Mouse (Mus musculus) limb, embryonic 14.5 days (tissue): ENCODE data around the gene D1Pas1. TPM values are rescaled to one million over a fixed set of nuclear protein-coding genes. Genes with fewer than 3 reads are reported as not detected.

Source experiments
- ATAC-seq: fragments of 200-750 bp; cut with Nextera tagmentation; 2 replicates; pipeline ENCODE4 v1.8.0; 2017; ENCODE audit warnings: low read depth, moderate number of reproducible peaks, moderate TSS enrichment; ENCODE audit not compliant: low FRiP score
- DNase-seq: peaks from one replicate; pipeline ENCODE4 v3.0.0-alpha.2; 2015; ENCODE audit warnings: low spot score
- H3K27ac ChIP-seq: fragments of 300-500 bp; sonication (generic); replicated peaks from 2 replicates; pipeline ENCODE4 v1.5.1; 2014; ENCODE audit warnings: low read depth, mild to moderate bottlenecking, low read length, moderate library complexity, mixed read lengths
- H3K27me3 ChIP-seq: fragments of 300-500 bp; sonication (generic); 2 replicates; pipeline ENCODE4 v1.6.1; 2014; ENCODE audit warnings: low read length, mixed read lengths; ENCODE audit not compliant: control insufficient read depth, insufficient read depth
- H3K36me3 ChIP-seq: fragments of 300-500 bp; sonication (generic); 2 replicates; pipeline ENCODE4 v1.6.1; 2014; ENCODE audit warnings: mild to moderate bottlenecking, low read length, moderate library complexity, mixed read lengths; ENCODE audit not compliant: control insufficient read depth, insufficient read depth
- H3K4me1 ChIP-seq: fragments of 300-500 bp; sonication (generic); 2 replicates; pipeline ENCODE4 v1.6.1; 2014; ENCODE audit warnings: antibody characterized with exemption, low read length, mixed read lengths; ENCODE audit not compliant: control insufficient read depth, insufficient read depth
- H3K4me2 ChIP-seq: fragments of 300-500 bp; sonication (generic); replicated peaks from 2 replicates; pipeline ENCODE4 v1.6.1; 2014; ENCODE audit warnings: low read depth, mild to moderate bottlenecking, low read length, moderate library complexity; ENCODE audit not compliant: severe bottlenecking
- H3K4me3 ChIP-seq: fragments of 300-500 bp; sonication (generic); replicated peaks from 2 replicates; pipeline ENCODE4 v1.5.1; 2014; ENCODE audit warnings: low read length
- H3K9ac ChIP-seq: fragments of 300-500 bp; sonication (generic); 2 replicates; pipeline ENCODE4 v1.6.1; 2014; ENCODE audit warnings: mild to moderate bottlenecking, low read depth, low read length, moderate library complexity; ENCODE audit not compliant: severe bottlenecking
- H3K9me3 ChIP-seq: fragments of 300-500 bp; sonication (generic); 2 replicates; pipeline ENCODE4 v1.6.1; 2016; ENCODE audit warnings: low read length; ENCODE audit not compliant: control insufficient read depth
- POLR2A ChIP-seq: fragments of 200-500 bp; IDR thresholded peaks from 2 replicates; pipeline ENCODE4 v1.8.0; 2012; ENCODE audit warnings: inconsistent platforms, mild to moderate bottlenecking, moderate library complexity, borderline replicate concordance; ENCODE audit not compliant: insufficient read depth, insufficient read length; ENCODE audit errors: extremely low read depth
- WGBS: fragments of 180-500 bp; shearing (Covaris S2); extraction: QIAGEN DNeasy Blood & Tissue Kit; methylation state at CpG from one replicate; pipeline ENCODE4 v1.1.7; 2014; 5-methylcytosine and 5-hydroxymethylcytosine counted together
- polyA plus RNA-seq, 2 experiments: library from polyadenylated mRNA; depleted of rRNA in 1 of 2; stranded (reverse) in 1 of 2; unstranded in 1 of 2; fragments of >200 nt; fragmentation: Nextera tagmentation in 1 of 2; extraction: Ambion mirVana in 1 of 2; gene quantifications; 2 replicates each; pipeline versions ENCODE4 v1.2.1 to v1.2.3; 2012 to 2014

The D1Pas1 gene
- polyA plus RNA-seq, 2 experiments, result 0.03 to 0.07 TPM

- no peak for TF ChIP-seq POLR2A
- Histone ChIP-seq H3K27ac (no peak overlapping the region), H3K27me3 (no peaks in the 10 kb centered on the region), H3K9me3 (no peaks in the 10 kb centered on the region), H3K4me2 (no peak overlapping the region), H3K36me3 (no peaks in the 10 kb centered on the region), H3K4me3 (no peak overlapping the region), H3K4me1 (peaks cover 8% of the 10 kb centered on the region), H3K9ac (no peak overlapping the region)
- WGBS, result 70% methylated on average over 6 of the region's 6 CpGs
- no peak for ATAC-seq
- DNase-seq, result no peak
These were observed 40.3 kb upstream of the D1Pas1 start for GRCm38 (mm10) chr1:186926950-186927316.

DNA sequence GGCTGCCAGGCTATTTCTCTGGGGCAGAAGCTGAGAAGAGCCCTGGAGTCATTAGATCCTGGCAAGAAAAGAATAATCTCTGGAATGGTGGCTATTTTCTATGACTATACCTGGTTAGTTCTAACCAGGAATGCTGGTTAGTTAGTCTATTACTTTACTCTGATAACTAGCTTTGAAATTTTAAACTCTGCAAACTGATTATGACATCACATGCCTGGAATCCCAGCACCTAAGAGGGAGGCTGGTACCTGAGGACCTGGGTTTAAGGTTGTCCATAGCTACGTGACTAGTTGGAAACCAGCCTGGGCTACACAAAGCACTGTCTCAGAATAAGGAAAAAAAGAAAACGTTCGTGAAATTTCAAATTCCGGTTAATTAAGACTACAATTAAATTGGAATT is 39.7 kb upstream of the D1Pas1 start:
- H3K27ac ChIP-seq, result no peak overlapping the region
- no peak for TF ChIP-seq POLR2A
- DNase-seq, result no peak
- peaks cover 8% of the 10 kb centered on the region for H3K4me1 ChIP-seq
- no peak for ATAC-seq
- H3K4me3 ChIP-seq, result no peak overlapping the region
- WGBS, result 76% methylated on average over 4 of the region's 4 CpGs
- H3K27me3 ChIP-seq, result no peaks in the 10 kb centered on the region
- no peak overlapping the region for H3K9ac ChIP-seq
- no peaks in the 10 kb centered on the region for H3K36me3 ChIP-seq
- H3K4me2 ChIP-seq, result no peak overlapping the region
- no peaks in the 10 kb centered on the region for H3K9me3 ChIP-seq

- Histone ChIP-seq H3K36me3 (no peaks in the 10 kb centered on the region), H3K9me3 (no peaks in the 10 kb centered on the region), H3K4me3 (no peak overlapping the region), H3K4me2 (no peak overlapping the region), H3K27ac (no peak overlapping the region), H3K9ac (no peak overlapping the region), H3K27me3 (no peaks in the 10 kb centered on the region), H3K4me1 (peaks cover 6% of the 10 kb centered on the region)
- no peak for TF ChIP-seq POLR2A
- WGBS, result 77% methylated on average over 13 of the region's 13 CpGs
- ATAC-seq (no peak), DNase-seq (no peak)
These were observed 36.9 kb upstream of the D1Pas1 start for GRCm38 (mm10) chr1:186930160-186930887.

DNA sequence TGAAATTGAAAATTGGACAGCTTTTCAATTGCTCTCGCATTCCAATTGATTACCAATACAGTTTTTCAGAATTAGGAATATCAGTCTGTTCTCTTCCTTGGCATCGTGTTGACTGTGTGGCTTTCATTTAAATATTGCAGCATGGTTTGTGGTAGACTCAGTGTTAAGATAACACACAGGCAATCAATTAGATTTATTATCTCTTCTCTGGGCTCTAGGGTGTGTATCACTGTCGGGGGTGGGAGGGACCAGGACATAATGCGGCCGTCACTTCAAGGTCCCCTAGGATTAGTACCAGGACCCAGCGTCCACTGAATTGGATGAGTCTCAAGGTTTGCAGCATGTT is 36.4 kb upstream of the D1Pas1 start:
- Histone ChIP-seq H3K4me2 (no peak overlapping the region), H3K9me3 (no peaks in the 10 kb centered on the region), H3K4me3 (no peak overlapping the region), H3K9ac (no peak overlapping the region), H3K36me3 (no peaks in the 10 kb centered on the region), H3K27me3 (no peaks in the 10 kb centered on the region), H3K27ac (no peak overlapping the region), H3K4me1 (0 out of 2 replicates have a peak, but pooled peaks cover 2% of the 10 kb centered on the region)
- TF ChIP-seq POLR2A, result no peak
- ATAC-seq, result no peak
- DNase-seq, result no peak
- 83% methylated on average over 6 of the region's 6 CpGs for WGBS

GRCm38 (mm10) chr1:186934205-186934604 is 33.0 kb upstream of the D1Pas1 start:
- 92% methylated on average over 1 of the region's 1 CpGs for WGBS
- Histone ChIP-seq H3K9ac (no peak overlapping the region), H3K9me3 (no peaks in the 10 kb centered on the region), H3K36me3 (no peaks in the 10 kb centered on the region), H3K4me2 (no peak overlapping the region), H3K4me3 (no peak overlapping the region), H3K27ac (no peak overlapping the region), H3K4me1 (no peaks in the 10 kb centered on the region), H3K27me3 (no peaks in the 10 kb centered on the region)
- DNase-seq, result no peak
- TF ChIP-seq POLR2A, result no peak
- ATAC-seq, result no peak
